Mouse (Mus musculus) heart, adult 2 months (tissue): ENCODE results near the gene Tcerg1l. TPM values are rescaled to one million over a fixed set of nuclear protein-coding genes. Genes with fewer than 3 reads are reported as not detected.
A peak's percentile ranks its signal among the peaks of the same experiment; 100 is the strongest.

Source experiments
- DNase-seq, 2 experiments: peaks; one replicate each; pipeline ENCODE4 v3.0.0; 2021
- H3K27ac ChIP-seq: fragments of 200-600 bp; 2 replicates; pipeline ENCODE4 v1.8.1; 2022
- H3K27me3 ChIP-seq: fragments of 200-500 bp; 2 replicates; pipeline ENCODE4 v1.6.1; 2012; ENCODE audit warnings: mild to moderate bottlenecking, low read length, inconsistent platforms, mixed read lengths; ENCODE audit not compliant: control insufficient read depth, insufficient read depth
- H3K36me3 ChIP-seq: fragments of 200-500 bp; 2 replicates; pipeline ENCODE4 v1.6.1; 2012; ENCODE audit warnings: low read length, inconsistent platforms; ENCODE audit not compliant: control insufficient read depth, insufficient read depth
- H3K4me1 ChIP-seq: fragments of 200-500 bp; 2 replicates; pipeline ENCODE4 v1.6.1; 2011; ENCODE audit warnings: low read length; ENCODE audit not compliant: control insufficient read depth, insufficient read depth
- H3K4me3 ChIP-seq: fragments of 200-600 bp; 2 replicates; pipeline ENCODE4 v1.8.1; 2022
- H3K79me2 ChIP-seq: fragments of 200-500 bp; replicated peaks from 2 replicates; pipeline ENCODE4 v1.6.1; 2012; ENCODE audit warnings: mild to moderate bottlenecking, inconsistent platforms, low read length, moderate library complexity, mixed read lengths; ENCODE audit not compliant: control insufficient read depth, insufficient read depth
- H3K9ac ChIP-seq: fragments of 200-500 bp; 2 replicates; pipeline ENCODE4 v1.6.1; 2012; ENCODE audit warnings: low read depth, mild to moderate bottlenecking, control low read depth, inconsistent platforms, low read length, mixed read lengths
- CTCF ChIP-seq: fragments of 200-600 bp; IDR thresholded peaks from 2 replicates; pipeline ENCODE4 v1.8.1; 2022; ENCODE audit warnings: antibody characterized with exemption, mild to moderate bottlenecking, moderate library complexity
- EP300 ChIP-seq: fragments of 200-500 bp; IDR thresholded peaks from 2 replicates; pipeline ENCODE4 v1.6.1; 2011; ENCODE audit warnings: low read depth, low read length, control low read depth; ENCODE audit not compliant: insufficient read depth
- POLR2A ChIP-seq: fragments of 200-500 bp; IDR thresholded peaks from 2 replicates; pipeline ENCODE4 v1.6.1; 2011; ENCODE audit warnings: mild to moderate bottlenecking, low read depth, low read length, control low read depth; ENCODE audit not compliant: insufficient read depth
- WGBS: fragments of 180-500 bp; shearing (Covaris S2); methylation state at CpG from one replicate; pipeline ENCODE4 v1.1.7; 2018; 5-methylcytosine and 5-hydroxymethylcytosine counted together
- intact Hi-C: fragments of 180-260 bp; cut with DNase I; formaldehyde crosslinking; loops from one replicate; pipeline ENCODE4 v1.15.1; 2025
- polyA plus RNA-seq: library from polyadenylated mRNA; depleted of rRNA; stranded (reverse); fragments of >200 nt; gene quantifications from 2 replicates; pipeline ENCODE4 v1.2.3, GENCODE M21; 2012
- total RNA-seq, 2 experiments: library from RNA; stranded (reverse); gene quantifications; 2 replicates each; pipeline ENCODE4 v1.2.3; 2021

Gene Tcerg1l
- total and polyA plus RNA-seq, 3 experiments = not detected

DNA sequence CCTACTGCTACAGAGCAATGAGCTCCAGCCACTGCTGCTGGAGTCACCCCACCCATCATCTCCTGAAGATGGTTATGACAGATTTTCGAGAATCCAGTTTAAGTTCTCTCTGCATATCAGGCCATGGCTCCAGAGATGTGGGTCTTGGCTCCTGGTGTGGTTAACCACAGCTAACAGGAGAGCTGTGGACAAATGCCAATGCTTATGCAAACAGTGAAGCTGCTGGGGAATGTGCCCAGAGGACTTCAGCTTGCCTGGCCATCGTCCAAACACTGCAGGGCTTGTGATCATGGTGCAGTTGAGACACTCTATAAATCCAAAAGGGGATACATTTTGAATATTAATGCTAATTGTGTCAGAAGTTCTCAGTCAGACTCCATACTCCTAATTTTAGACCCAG is 221.5 kb downstream of the Tcerg1l start:
- H3K79me2 ChIP-seq = no peaks in the 10 kb centered on the region
- H3K27me3 ChIP-seq = no peaks in the 10 kb centered on the region
- H3K4me3 ChIP-seq = no peak overlapping the region
- DNase-seq = peak; percentile 30 to 58
- intact Hi-C loops = no loop called here
- no peak overlapping the region for H3K9ac ChIP-seq
- no peaks in the 10 kb centered on the region for H3K36me3 ChIP-seq
- H3K4me1 ChIP-seq = no peaks in the 10 kb centered on the region
- WGBS = 12% methylated on average over 2 of the region's 2 CpGs
- H3K27ac ChIP-seq = no peak overlapping the region
- TF ChIP-seq CTCF (no peak), EP300 (no peak), POLR2A (no peak)

DNA sequence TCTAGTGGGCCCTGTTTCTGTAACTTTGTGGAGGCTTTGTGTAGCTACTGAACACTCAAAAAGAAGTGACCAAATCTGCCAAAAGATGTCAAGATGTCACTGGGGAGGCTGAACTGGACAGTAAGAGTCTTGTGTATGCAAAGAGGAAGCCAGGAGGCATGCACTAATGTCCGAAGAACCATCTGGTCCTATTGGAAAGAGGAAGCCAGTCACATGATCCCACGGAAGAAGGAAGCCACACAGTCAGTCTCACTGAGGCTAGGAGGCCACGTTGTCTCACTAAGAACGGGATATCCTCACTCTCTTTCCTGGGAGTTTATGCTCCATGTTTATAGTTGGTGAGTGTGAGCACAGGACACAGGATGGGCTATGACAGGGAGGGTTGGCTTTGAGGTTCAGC is 227.1 kb downstream of the Tcerg1l start:
- H3K27me3 ChIP-seq = no peaks in the 10 kb centered on the region
- no peaks in the 10 kb centered on the region for H3K79me2 ChIP-seq
- no peak overlapping the region for H3K9ac ChIP-seq
- no peak for DNase-seq
- H3K4me3 ChIP-seq = no peak overlapping the region
- 60% methylated on average over 4 of the region's 4 CpGs for WGBS
- H3K27ac ChIP-seq = no peak overlapping the region
- no peaks in the 10 kb centered on the region for H3K4me1 ChIP-seq
- TF ChIP-seq EP300 (no peak), POLR2A (no peak), CTCF (no peak)
- intact Hi-C loops = no loop called here
- no peaks in the 10 kb centered on the region for H3K36me3 ChIP-seq
